In genomic region chr6:21216206-21217020, GRCm38 (mm10) we compare ENCODE assay signal across 12 mouse cellular contexts. TPM values are rescaled to one million over a fixed set of nuclear protein-coding genes. Genes with fewer than 3 reads are reported as not detected.
A peak's percentile ranks its signal among the peaks of the same experiment; 100 is the strongest.
DNase-seq lines count a peak whose midpoint lies in the region; ATAC-seq lines count a peak whose summit lies in the region.
"Had no signal": no experiment of that assay in that cellular context is flagged by ENCODE, and none has a peak within 500 bp of the region (broad histone marks: within the 10 kb centered on the region; RNA-seq: fewer than 3 reads in every experiment).

No protein-coding gene starts in this region.

- WGBS in limb, embryonic 12.5 days, result 94% methylated on average over 27 of the region's 27 CpGs

- ATAC-seq in limb, embryonic 12.5 days (ENCODE audit: insufficient number of reproducible peaks, insufficient read depth, low FRiP score, low TSS enrichment, low read depth), result no peak

- peak; percentile 6 for DNase-seq in kidney, postnatal 10 days
- DNase-seq in kidney, postnatal 14 days, result no peak
- peak; percentile 3 for DNase-seq in R1 (ENCODE audit: low read depth, low spot score)
- peak; percentile 73 for DNase-seq in cerebellum, adult 9-11 months
- DNase-seq in ovary, postnatal 14 days (ENCODE audit: low spot score), result no peak
- no peak for DNase-seq in left cerebral cortex, postnatal 14 days (ENCODE audit: low spot score in 2 of 2)
- DNase-seq in thymus, postnatal 25 days, result no peak
- DNase-seq: heart, adult 2 months; kidney, postnatal 36 days had no signal

- intact Hi-C loops in left cerebral cortex, postnatal 14 days (cut with DNase I), result loop anchor here (5.0 kb wide), 2 partner anchors 321 to 491 kb away; no protein-coding TSS in a partner anchor

- no peak overlapping the region for H3K27ac ChIP-seq in limb, embryonic 12.5 days

- H3K36me3 ChIP-seq in limb, embryonic 12.5 days, result no peaks in the 10 kb centered on the region

- H3K4me2 ChIP-seq in limb, embryonic 12.5 days, result peak overlapping the region; percentile 83; the same call in 1 of the 2 replicates

- H3K9me3 ChIP-seq in limb, embryonic 12.5 days, result no peaks in the 10 kb centered on the region

- H3K4me3 ChIP-seq in limb, embryonic 12.5 days (replicated peaks), result no peak overlapping the region
- H3K4me3 ChIP-seq: erythroblast, embryonic 14.5 days had no signal

- H3K27me3 ChIP-seq in limb, embryonic 12.5 days, result peaks cover 12% of the 10 kb centered on the region

- no peak overlapping the region for H3K9ac ChIP-seq in limb, embryonic 12.5 days (replicated peaks)
- H3K9ac ChIP-seq: lung, embryonic 14.5 days had no signal

- H3K4me1 ChIP-seq in limb, embryonic 12.5 days (replicated peaks), result no peaks in the 10 kb centered on the region

RNA-seq across cellular contexts. Expression of gene Kcnd2, which starts 1.1 kb away (rescaled TPM):
- 2.3 TPM in 2 replicates for polyA plus RNA-seq in limb, embryonic 12.5 days (2016; fragmentation: Nextera tagmentation; extraction: Ambion mirVana)
- 10 to 100 TPM; 72.0 to 73.2 TPM for total RNA-seq in left cerebral cortex, postnatal 14 days (2021)
- polyA plus RNA-seq: erythroblast, embryonic 14.5 days had no signal

Comparison
In these comparisons a context has a peak if more than half of its experiments do, and no peak if none do; other contexts are left out.
1. DNase-seq: peak in kidney, postnatal 10 days (single experiment), R1 (single experiment) and cerebellum, adult 9-11 months (single experiment); none in kidney, postnatal 14 days (single experiment), ovary, postnatal 14 days (single experiment), left cerebral cortex, postnatal 14 days (0 of 2) and thymus, postnatal 25 days (single experiment).